Mouse (Mus musculus) urinary bladder, adult 2 months (tissue): Measurements from ENCODE around the gene Arl4d. TPM values are rescaled to one million over a fixed set of nuclear protein-coding genes. Genes with fewer than 3 reads are reported as not detected.
"Not testable (repeated sequence)": the region's sequence is repeated elsewhere in the genome, so short reads cannot be mapped to it uniquely, and the experiment has no call there.

Experiments
- DNase-seq: peaks from one replicate; pipeline ENCODE4 v3.0.0; 2022; ENCODE audit warnings: low spot score
- polyA plus RNA-seq: library from polyadenylated mRNA; depleted of rRNA; stranded (reverse); fragments of >200 nt; gene quantifications from 2 replicates; pipeline ENCODE4 v1.2.3, GENCODE M21; 2012

Arl4d gene
- polyA plus RNA-seq, 1 experiment: 52.2 TPM

- DNase-seq: peak; percentile 60
Observed at GRCm38 (mm10) chr11:101645411-101646282, 19.7 kb upstream of the Arl4d start.

- DNase-seq: not testable (repeated sequence)
Observed at GRCm38 (mm10) chr11:101646283-101646794, 19.0 kb upstream of the Arl4d start.

GRCm38 (mm10) chr11:101647093-101647492 is 18.2 kb upstream of the Arl4d start:
- DNase-seq: not testable (repeated sequence)

DNA sequence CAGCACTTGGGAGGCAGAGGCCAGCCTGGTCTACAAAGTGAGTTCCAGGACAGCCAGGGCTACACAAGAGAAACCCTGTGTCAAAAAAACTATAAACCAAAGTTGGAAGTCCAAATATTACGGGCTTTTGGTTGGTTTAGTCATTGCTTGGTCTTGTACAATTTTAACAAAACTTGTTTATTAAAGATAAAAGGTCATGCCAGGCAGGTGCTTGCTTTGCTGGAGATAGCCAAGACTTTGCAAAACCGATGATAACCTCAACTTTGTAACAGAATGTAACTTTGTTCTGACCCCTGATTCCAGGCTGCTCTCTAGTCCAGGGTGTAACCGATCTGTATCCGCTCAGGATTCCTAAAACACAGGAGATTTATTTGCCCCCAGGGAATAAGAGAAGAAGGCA is 9.0 kb upstream of the Arl4d start:
- DNase-seq: no peak

GRCm38 (mm10) chr11:101657528-101657885 is 7.8 kb upstream of the Arl4d start:
- DNase-seq: no peak

DNA sequence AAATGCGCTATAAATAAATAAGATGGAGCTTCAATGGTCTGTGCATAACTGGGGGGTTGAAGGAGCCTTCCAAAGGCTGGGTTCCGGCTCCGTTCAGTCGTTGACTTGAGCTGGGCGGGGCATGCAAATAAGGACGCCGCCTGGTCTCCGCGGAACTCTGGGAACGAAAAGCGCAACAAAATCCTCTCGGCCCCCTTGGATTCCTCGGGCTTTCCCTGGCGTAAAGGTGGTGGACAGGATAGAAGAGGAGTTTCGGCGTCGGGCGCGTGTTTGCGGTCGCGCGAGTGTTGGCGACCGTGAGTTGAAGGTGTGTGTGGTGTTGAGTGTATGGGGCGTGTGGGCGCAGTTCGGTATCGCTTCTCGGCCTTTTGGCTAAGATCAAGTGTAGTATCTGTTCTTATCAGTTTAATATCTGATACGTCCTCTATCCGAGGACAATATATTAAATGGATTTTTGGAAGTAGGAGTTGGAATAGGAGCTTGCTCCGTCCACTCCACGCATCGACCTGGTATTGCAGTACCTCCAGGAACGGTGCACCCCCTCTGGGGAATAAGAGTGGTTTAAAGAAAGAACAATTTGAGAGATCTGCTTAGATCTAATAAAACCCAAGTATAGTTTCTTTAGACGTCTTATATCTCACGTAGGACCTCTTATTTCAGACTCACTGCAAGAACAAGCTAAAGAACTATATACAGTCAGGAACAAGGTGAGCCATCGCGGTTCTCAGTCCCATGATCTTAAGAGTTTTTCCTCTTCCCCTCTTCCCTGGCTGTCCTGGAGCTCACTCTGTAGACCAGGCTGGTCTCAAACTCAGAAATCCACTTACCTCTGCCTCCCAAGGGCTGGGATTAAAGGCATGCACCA is 7.2 kb upstream of the Arl4d start:
- DNase-seq: peak; percentile 77

- DNase-seq: no peak
Observed at GRCm38 (mm10) chr11:101658751-101659558, 6.4 kb upstream of the Arl4d start.

GRCm38 (mm10) chr11:101661191-101661590 is 4.2 kb upstream of the Arl4d start:
- DNase-seq: no peak

GRCm38 (mm10) chr11:101661786-101662185 is 3.6 kb upstream of the Arl4d start:
- no peak for DNase-seq

DNA sequence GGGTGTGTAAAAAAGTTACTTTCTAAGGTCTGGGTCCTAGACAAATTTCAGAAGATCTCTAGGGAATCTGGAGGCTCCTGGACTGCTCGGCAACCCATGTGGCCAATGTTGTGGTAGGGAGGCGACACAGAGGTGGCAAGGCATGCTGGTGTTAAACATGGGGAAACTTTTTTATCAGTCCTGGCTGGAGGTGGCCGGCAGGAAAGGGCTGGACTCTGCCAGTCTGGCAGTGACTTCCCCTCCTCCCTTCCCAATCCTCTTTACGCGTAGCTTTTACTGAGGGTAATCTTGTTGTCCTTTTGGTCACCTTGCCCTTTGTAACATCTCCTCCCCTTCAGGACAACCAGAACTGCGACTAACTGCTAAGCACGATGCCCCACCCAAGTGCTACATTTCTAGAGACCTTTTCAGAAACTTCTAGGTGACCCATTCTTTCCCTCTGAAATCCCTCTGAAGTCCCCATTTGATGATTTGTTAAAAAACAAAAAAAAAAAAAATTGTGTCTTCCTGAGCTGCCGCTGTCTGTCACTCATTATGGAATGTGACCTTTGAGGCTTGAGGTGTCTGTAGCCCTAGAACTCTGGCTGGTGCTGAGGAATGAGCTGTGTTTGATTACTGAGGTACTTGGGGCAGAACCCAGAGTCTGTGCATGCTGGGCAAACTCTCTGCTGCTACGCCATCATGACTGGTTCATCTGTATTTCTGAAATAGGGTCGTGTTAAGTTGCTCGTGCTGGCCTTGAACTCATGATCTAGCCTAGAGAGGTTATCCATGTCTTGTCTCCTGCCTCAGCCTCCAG is 1.9 kb upstream of the Arl4d start:
- DNase-seq: no peak

DNA sequence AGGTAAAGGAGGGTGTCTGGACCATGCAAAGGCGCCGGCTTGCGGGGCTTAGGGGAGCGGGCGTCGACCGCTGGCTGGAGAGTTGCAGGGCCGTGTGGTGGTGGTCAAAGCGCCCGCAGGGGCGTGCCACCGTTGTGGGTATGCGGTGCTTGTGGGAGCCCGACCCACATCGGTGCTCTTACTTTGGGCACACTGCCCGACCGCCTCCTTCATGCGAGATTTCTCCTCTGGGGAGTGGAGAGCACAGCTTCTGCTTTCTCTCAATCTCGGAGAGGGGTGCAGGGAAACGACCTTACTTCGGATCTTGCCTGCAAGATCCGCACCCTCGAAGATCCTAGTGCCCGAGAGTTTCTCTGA is 273 bp downstream of the Arl4d start:
- DNase-seq: no peak

GRCm38 (mm10) chr11:101666626-101667345 is 1.4 kb downstream of the Arl4d start:
- no peak for DNase-seq

DNA sequence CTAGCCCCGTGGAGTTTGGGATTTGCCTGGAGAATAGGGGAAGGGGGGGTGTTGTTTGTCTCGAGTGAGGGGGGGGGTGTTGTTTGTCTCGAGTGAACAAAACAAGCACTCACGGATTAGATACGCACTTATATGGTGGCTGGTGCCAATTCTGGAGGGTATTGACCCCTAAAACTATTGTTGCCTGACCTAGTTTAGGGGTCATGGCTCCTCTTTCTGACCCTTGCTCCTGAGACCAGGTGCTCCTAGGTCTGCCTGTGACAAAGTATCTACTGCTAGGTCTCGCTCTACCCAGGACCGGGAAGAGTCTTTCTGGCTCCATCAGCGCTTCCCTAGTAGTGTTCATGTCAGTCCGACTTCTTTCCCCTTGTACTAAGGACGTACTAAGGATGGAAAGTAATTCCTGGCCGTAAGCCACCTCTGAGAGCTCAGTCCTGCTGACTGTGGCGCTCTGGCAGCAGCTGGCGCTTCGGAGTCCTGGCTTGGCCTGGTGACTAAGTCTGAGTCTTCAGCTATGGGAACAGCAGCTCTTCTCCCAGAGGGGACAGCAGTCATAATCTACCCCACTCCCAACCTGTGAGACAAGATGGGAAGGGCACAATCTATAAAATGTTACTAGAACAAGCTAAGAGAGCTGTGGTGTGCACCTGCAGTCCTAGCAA is 2.7 kb downstream of the Arl4d start:
- DNase-seq: no peak

DNA sequence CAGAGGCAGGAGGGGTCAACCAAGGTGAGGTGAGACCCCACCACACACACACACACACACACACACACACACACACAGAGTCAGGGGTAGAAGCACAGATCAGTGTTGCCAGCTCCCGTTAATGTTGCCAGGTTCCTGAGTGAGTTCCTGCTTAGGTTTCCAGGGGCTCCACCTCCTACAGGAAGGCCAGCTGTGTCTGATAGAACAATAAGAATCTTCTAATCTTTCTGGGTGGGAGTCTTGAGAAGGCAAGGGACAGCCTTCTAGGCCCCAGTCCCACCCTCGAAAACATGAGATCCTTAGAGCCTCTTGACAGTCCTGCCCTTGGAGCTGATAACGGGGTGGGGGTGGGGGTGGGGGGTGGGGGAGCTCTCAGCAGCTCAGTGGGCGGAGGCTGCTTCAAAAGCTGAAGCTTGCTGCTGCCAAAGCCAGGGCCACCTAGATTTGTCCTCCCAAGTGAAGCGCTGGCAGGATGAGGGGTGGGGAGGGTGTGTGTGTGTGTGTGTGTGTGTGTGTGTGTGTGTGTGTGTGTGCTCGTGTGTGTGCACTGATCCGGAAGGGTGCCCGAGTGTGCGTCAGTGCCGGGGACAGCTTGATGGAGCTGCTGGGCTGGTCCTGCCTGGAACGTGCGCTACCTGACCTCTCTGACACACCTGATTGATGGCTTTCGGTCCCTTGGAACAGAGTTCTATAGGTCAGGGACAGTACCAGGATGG is 3.4 kb downstream of the Arl4d start:
- DNase-seq: no peak

GRCm38 (mm10) chr11:101670334-101670733 is 5.0 kb downstream of the Arl4d start:
- DNase-seq: no peak

DNA sequence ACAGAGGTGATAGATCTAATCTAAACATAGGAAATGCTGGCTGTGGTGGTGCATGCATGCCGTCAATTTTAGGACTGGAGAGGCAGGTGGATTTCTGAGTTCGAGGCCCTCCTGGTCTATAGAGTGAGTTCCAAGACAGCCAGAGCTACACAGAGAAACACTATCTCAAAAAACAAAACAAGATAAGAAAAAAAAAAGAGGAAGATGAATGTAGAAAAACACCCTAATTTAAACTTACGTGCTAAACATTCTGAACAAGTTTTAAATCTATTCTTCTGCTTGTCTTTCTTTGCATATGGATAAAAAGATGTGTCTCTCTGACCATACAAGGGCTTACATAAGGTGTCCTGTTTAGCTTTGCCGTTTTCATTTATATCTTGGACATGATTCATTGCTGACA is 5.9 kb downstream of the Arl4d start:
- no peak for DNase-seq

DNA sequence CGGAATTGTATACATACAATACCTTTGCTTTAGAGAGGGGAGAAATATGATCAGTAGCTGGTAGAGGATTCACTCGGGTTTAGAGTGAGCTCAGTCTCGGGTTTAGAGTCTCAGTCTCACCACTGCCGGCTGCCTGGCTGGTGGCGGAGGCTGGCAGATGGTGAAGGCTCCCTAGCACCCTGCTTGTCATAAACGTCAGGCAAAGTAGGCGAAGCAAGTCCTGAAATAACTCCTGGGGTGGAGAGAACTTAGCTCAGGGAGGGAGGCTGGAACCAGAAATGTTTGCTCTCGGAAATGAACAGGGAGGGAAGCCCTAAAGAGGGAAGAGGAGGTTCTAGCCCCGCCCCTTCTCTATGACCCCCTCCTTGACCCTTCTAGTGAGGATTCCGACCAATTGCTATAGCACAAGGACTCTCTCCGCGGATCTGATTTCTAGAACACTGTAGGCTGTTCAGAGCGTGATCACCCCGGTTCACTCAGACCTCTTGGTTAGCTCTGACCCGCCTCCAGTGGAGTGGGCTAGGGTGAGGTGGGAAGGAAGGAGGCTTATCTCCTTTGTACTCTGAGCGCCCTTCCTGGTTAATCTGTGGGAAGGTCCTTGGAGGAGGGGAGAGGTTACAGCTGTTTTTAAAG is 7.8 kb downstream of the Arl4d start:
- DNase-seq: no peak

DNA sequence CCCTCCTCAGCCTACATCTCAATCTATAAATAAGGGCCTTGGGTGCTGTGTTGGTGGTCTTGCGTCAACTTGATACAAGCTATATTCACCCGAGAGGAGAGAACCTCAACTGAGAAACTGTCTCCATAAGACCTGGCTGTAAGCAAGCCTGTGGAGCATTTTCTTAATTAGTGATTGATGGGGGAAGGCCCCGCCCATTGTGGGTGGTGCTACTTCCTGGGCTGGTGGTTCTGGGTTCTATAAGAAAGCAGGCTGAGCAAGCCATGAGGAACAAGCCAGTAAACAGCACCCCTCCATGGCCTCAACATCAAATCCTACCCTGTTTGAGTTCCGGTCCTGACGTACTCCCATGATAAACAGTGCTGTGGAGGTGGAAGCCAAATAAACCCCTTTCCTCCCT is 8.8 kb downstream of the Arl4d start:
- DNase-seq: no peak

- DNase-seq: no peak
Observed at GRCm38 (mm10) chr11:101675349-101675748, 10.0 kb downstream of the Arl4d start.
